Mouse (Mus musculus) E14TG2a.4 (cell line): Measurements from ENCODE around the gene Shld1.
A peak's percentile ranks its signal among the peaks of the same experiment; 100 is the strongest.

Experiments
- H3K27me3 ChIP-seq: 2 replicates; pipeline ENCODE4 v1.6.1; 2014; ENCODE audit warnings: low read length, control low read depth; ENCODE audit not compliant: insufficient read depth
- H3K36me3 ChIP-seq: 2 replicates; pipeline ENCODE4 v1.6.1; 2014; ENCODE audit warnings: low read length, control low read depth; ENCODE audit not compliant: insufficient read depth
- H3K4me1 ChIP-seq: replicated peaks from 2 replicates; pipeline ENCODE4 v1.6.1; 2014; ENCODE audit warnings: low read depth, low read length, control low read depth
- H3K4me3 ChIP-seq: replicated peaks from 2 replicates; pipeline ENCODE4 v1.5.1; 2014; ENCODE audit warnings: mild to moderate bottlenecking, low read length
- H3K9me3 ChIP-seq: 2 replicates; pipeline ENCODE4 v1.6.1; 2014; ENCODE audit warnings: low read length, control low read depth
- CTCF ChIP-seq: conservative IDR thresholded peaks from 2 replicates; pipeline ENCODE4 v1.5.1; 2014; ENCODE audit warnings: low read length
- NANOG ChIP-seq: IDR thresholded peaks from 2 replicates; pipeline ENCODE4 v1.6.1; 2014; ENCODE audit warnings: borderline replicate concordance, low read length, mixed read lengths
- POU5F1 ChIP-seq: IDR thresholded peaks from 2 replicates; pipeline ENCODE4 v1.6.1; 2014; ENCODE audit warnings: low read length, borderline replicate concordance

Gene Shld1

GRCm38 (mm10) chr2:132652476-132652875, 34.3 kb upstream of the Shld1 start:
- Histone ChIP-seq H3K27me3 (no peaks in the 10 kb centered on the region), H3K36me3 (no peaks in the 10 kb centered on the region), H3K4me3 (peak overlapping the region; percentile 26), H3K9me3 (peaks cover 7% of the 10 kb centered on the region), H3K4me1 (peaks cover 43% of the 10 kb centered on the region)
- TF ChIP-seq CTCF, result no peak
- TF ChIP-seq NANOG, result 0 out of 2 replicates have a peak, but pooled peaks have one; percentile 3
- TF ChIP-seq POU5F1, result no peak

- no peak for TF ChIP-seq CTCF
- TF ChIP-seq POU5F1, result no peak
- no peak for TF ChIP-seq NANOG
- no peaks in the 10 kb centered on the region for H3K27me3 ChIP-seq
- no peaks in the 10 kb centered on the region for H3K36me3 ChIP-seq
- H3K4me1 ChIP-seq, result peaks cover 25% of the 10 kb centered on the region
- H3K4me3 ChIP-seq, result no peak overlapping the region
- no peaks in the 10 kb centered on the region for H3K9me3 ChIP-seq
Measured at GRCm38 (mm10) chr2:132654834-132655495, 31.8 kb upstream of the Shld1 start.

GRCm38 (mm10) chr2:132657186-132657585, 29.5 kb upstream of the Shld1 start:
- Histone ChIP-seq H3K27me3 (no peaks in the 10 kb centered on the region), H3K9me3 (no peaks in the 10 kb centered on the region), H3K36me3 (no peaks in the 10 kb centered on the region), H3K4me3 (no peak overlapping the region), H3K4me1 (peaks cover 10% of the 10 kb centered on the region)
- TF ChIP-seq CTCF, result no peak
- no peak for TF ChIP-seq NANOG
- no peak for TF ChIP-seq POU5F1

- Histone ChIP-seq H3K36me3 (no peaks in the 10 kb centered on the region), H3K4me1 (no peaks in the 10 kb centered on the region), H3K27me3 (no peaks in the 10 kb centered on the region), H3K9me3 (no peaks in the 10 kb centered on the region), H3K4me3 (no peak overlapping the region)
- no peak for TF ChIP-seq CTCF
Measured at GRCm38 (mm10) chr2:132658412-132659120, 28.2 kb upstream of the Shld1 start.

- TF ChIP-seq CTCF, result no peak
- TF ChIP-seq POU5F1, result no peak
- no peak for TF ChIP-seq NANOG
- Histone ChIP-seq H3K36me3 (no peaks in the 10 kb centered on the region), H3K4me3 (no peak overlapping the region), H3K4me1 (no peaks in the 10 kb centered on the region), H3K9me3 (no peaks in the 10 kb centered on the region), H3K27me3 (no peaks in the 10 kb centered on the region)
Measured at GRCm38 (mm10) chr2:132669091-132669490, 17.6 kb upstream of the Shld1 start.

- Histone ChIP-seq H3K4me1 (0 out of 2 replicates have a peak, but pooled peaks cover under 1% of the 10 kb centered on the region), H3K9me3 (no peaks in the 10 kb centered on the region), H3K36me3 (no peaks in the 10 kb centered on the region), H3K4me3 (no peak overlapping the region), H3K27me3 (no peaks in the 10 kb centered on the region)
- TF ChIP-seq CTCF (no peak), POU5F1 (no peak), NANOG (no peak)
Measured at GRCm38 (mm10) chr2:132670290-132670689, 16.4 kb upstream of the Shld1 start.

- H3K4me1 ChIP-seq, result 0 out of 2 replicates have a peak, but pooled peaks cover 5% of the 10 kb centered on the region
- TF ChIP-seq POU5F1 (no peak), CTCF (no peak), NANOG (no peak)
- H3K4me3 ChIP-seq, result no peak overlapping the region
- H3K9me3 ChIP-seq, result no peaks in the 10 kb centered on the region
- no peaks in the 10 kb centered on the region for H3K27me3 ChIP-seq
- no peaks in the 10 kb centered on the region for H3K36me3 ChIP-seq
Measured at GRCm38 (mm10) chr2:132672121-132672520, 14.6 kb upstream of the Shld1 start.

GRCm38 (mm10) chr2:132676111-132676510, 10.6 kb upstream of the Shld1 start:
- peaks cover 15% of the 10 kb centered on the region for H3K4me1 ChIP-seq
- no peaks in the 10 kb centered on the region for H3K27me3 ChIP-seq
- H3K36me3 ChIP-seq, result no peaks in the 10 kb centered on the region
- peaks cover 7% of the 10 kb centered on the region; the same call in 1 of the 2 replicates for H3K9me3 ChIP-seq
- H3K4me3 ChIP-seq, result no peak overlapping the region
- TF ChIP-seq CTCF, result no peak
- TF ChIP-seq NANOG, result no peak
- TF ChIP-seq POU5F1, result no peak

- Histone ChIP-seq H3K4me1 (peaks cover 56% of the 10 kb centered on the region), H3K9me3 (no peaks in the 10 kb centered on the region), H3K4me3 (peak overlapping the region; percentile 37), H3K36me3 (no peaks in the 10 kb centered on the region), H3K27me3 (no peaks in the 10 kb centered on the region)
- no peak for TF ChIP-seq CTCF
- TF ChIP-seq POU5F1, result no peak
- no peak for TF ChIP-seq NANOG
Measured at GRCm38 (mm10) chr2:132685001-132685400, 1.7 kb upstream of the Shld1 start.
